Mouse (Mus musculus) kidney, postnatal 0 days (tissue): ENCODE data around the gene Lrg1. TPM values are rescaled to one million over a fixed set of nuclear protein-coding genes. Genes with fewer than 3 reads are reported as not detected.

Source experiments
- ATAC-seq: fragments of 200-750 bp; cut with Nextera tagmentation; replicated peaks from 2 replicates; pipeline ENCODE4 v1.8.0; 2017; ENCODE audit warnings: low read depth, moderate number of reproducible peaks, moderate TSS enrichment, moderate library complexity; ENCODE audit not compliant: low FRiP score
- DNase-seq: peaks from one replicate; pipeline ENCODE4 v3.0.0-alpha.2; 2016; ENCODE audit warnings: low spot score
- H3K27ac ChIP-seq: fragments of 300-500 bp; sonication (generic); 2 replicates; pipeline ENCODE4 v1.5.1; 2014; ENCODE audit warnings: mild to moderate bottlenecking
- H3K27me3 ChIP-seq: fragments of 300-500 bp; sonication (generic); 2 replicates; pipeline ENCODE4 v1.6.1; 2014; ENCODE audit warnings: low read length, mixed read lengths; ENCODE audit not compliant: insufficient read depth
- H3K36me3 ChIP-seq: fragments of 300-500 bp; sonication (generic); 2 replicates; pipeline ENCODE4 v1.6.1; 2014; ENCODE audit warnings: low read length, mixed read lengths; ENCODE audit not compliant: insufficient read depth
- H3K4me1 ChIP-seq: fragments of 300-500 bp; sonication (generic); replicated peaks from 2 replicates; pipeline ENCODE4 v1.6.1; 2014; ENCODE audit warnings: antibody characterized with exemption, low read length, mixed read lengths; ENCODE audit not compliant: insufficient read depth
- H3K4me2 ChIP-seq: fragments of 300-500 bp; sonication (generic); 2 replicates; pipeline ENCODE4 v1.6.1; 2014; ENCODE audit warnings: mild to moderate bottlenecking, low read length, moderate library complexity, mixed read lengths
- H3K4me3 ChIP-seq: fragments of 300-500 bp; sonication (generic); replicated peaks from 2 replicates; pipeline ENCODE4 v1.5.1; 2014; ENCODE audit warnings: low read depth, low read length
- H3K9ac ChIP-seq: fragments of 300-500 bp; sonication (generic); 2 replicates; pipeline ENCODE4 v1.6.1; 2014; ENCODE audit warnings: low read depth, low read length
- H3K9me3 ChIP-seq: fragments of 300-500 bp; sonication (generic); replicated peaks from 2 replicates; pipeline ENCODE4 v1.6.1; 2016; ENCODE audit warnings: low read length, inconsistent platforms, mixed read lengths
- CTCF ChIP-seq: IDR thresholded peaks from 2 replicates; pipeline ENCODE4 v1.5.1; 2016; ENCODE audit warnings: antibody characterized with exemption, low read depth, mild to moderate bottlenecking, moderate library complexity
- WGBS: fragments of 180-500 bp; shearing (Covaris S2); extraction: QIAGEN DNeasy Blood & Tissue Kit; methylation state at CpG from one replicate; pipeline ENCODE4 v1.1.7; 2014; 5-methylcytosine and 5-hydroxymethylcytosine counted together
- polyA plus RNA-seq: library from polyadenylated mRNA; unstranded; fragments of >200 nt; fragmentation: Nextera tagmentation; extraction: Ambion mirVana; gene quantifications from 2 replicates; pipeline ENCODE4 v1.2.1, GENCODE M21; 2015

Gene Lrg1
- polyA plus RNA-seq, 1 experiment from 2014 or later, result 1.9 TPM

DNA sequence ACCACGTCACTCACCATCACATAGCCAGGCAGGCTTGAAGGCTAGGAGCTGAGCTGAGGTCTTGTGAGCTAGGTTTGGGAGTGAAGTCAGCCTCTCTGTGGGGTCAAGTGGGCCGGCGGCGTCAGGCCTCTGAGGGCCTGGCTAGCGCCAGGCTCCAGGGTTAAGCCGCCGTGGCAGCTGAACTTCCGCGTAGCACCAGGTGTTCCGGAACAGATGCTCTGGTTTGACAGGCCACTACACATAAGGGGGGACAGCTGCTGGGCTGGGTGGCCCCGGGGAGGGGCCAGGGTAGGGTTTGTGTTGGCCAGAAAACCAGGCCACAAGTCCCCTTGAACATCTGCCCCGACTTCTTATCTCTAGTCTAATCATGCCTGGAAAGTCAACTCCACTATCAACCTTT lies 25.6 kb upstream of the Lrg1 start:
- Histone ChIP-seq H3K9ac (no peak overlapping the region), H3K4me1 (no peaks in the 10 kb centered on the region), H3K27ac (no peak overlapping the region), H3K27me3 (peaks cover 28% of the 10 kb centered on the region), H3K4me2 (no peak overlapping the region), H3K4me3 (no peak overlapping the region), H3K9me3 (no peaks in the 10 kb centered on the region), H3K36me3 (no peaks in the 10 kb centered on the region)
- no peak for ATAC-seq
- 45% methylated on average over 12 of the region's 12 CpGs for WGBS
- no peak for TF ChIP-seq CTCF
- no peak for DNase-seq

DNA sequence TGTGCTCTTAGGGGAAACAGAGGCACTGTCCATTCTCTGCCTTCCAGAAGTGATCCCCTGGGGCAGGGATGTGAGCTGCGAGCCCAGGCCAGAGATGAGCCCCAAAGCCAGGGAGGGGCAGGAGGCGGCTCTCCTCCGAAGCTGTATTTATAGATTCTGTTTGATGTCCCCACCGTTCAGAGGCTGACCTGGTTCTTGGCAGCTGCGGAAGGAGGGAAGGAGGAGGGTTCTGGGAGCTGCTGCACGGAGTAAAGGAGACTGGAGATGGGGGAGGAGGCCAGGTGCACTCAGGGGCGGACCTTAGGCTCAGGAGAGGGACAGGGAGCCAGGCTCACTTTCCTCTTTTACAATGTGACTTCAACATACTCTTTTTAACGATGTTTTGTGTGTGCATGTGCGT lies 24.3 kb upstream of the Lrg1 start:
- ATAC-seq (no peak), DNase-seq (no peak)
- no peaks in the 10 kb centered on the region for H3K36me3 ChIP-seq
- WGBS, result 19% methylated on average over 9 of the region's 9 CpGs
- H3K27ac ChIP-seq, result no peak overlapping the region
- H3K27me3 ChIP-seq, result peaks cover 33% of the 10 kb centered on the region
- H3K4me3 ChIP-seq, result no peak overlapping the region
- TF ChIP-seq CTCF, result no peak
- no peaks in the 10 kb centered on the region for H3K9me3 ChIP-seq
- H3K9ac ChIP-seq, result no peak overlapping the region
- H3K4me2 ChIP-seq, result no peak overlapping the region
- H3K4me1 ChIP-seq, result peaks cover 8% of the 10 kb centered on the region

DNA sequence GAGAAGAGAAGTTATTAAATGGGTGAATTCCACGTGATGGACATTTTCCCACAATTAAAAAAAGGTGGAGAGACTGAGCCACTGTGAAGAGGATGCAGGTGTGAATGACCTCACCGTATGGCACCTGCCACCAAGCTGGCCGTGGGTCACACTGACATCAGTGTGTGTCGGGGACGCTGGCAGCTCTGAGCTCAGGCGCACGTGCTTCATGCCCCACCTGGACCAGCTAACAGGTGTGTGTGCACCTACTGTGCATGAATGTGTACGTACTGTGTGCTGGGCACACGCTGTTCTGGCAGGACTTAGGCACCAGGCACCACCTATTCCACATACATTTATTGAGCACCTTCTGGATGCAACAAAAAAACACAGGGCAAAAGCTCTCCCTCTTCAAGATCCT lies 22.7 kb upstream of the Lrg1 start:
- no peak for DNase-seq
- H3K4me2 ChIP-seq, result no peak overlapping the region
- no peaks in the 10 kb centered on the region for H3K9me3 ChIP-seq
- H3K27me3 ChIP-seq, result peaks cover 31% of the 10 kb centered on the region
- no peaks in the 10 kb centered on the region for H3K36me3 ChIP-seq
- ATAC-seq, result no peak
- no peak overlapping the region for H3K4me3 ChIP-seq
- no peak overlapping the region for H3K9ac ChIP-seq
- 78% methylated on average over 9 of the region's 9 CpGs for WGBS
- no peak for TF ChIP-seq CTCF
- peaks cover 14% of the 10 kb centered on the region for H3K4me1 ChIP-seq
- no peak overlapping the region for H3K27ac ChIP-seq

DNA sequence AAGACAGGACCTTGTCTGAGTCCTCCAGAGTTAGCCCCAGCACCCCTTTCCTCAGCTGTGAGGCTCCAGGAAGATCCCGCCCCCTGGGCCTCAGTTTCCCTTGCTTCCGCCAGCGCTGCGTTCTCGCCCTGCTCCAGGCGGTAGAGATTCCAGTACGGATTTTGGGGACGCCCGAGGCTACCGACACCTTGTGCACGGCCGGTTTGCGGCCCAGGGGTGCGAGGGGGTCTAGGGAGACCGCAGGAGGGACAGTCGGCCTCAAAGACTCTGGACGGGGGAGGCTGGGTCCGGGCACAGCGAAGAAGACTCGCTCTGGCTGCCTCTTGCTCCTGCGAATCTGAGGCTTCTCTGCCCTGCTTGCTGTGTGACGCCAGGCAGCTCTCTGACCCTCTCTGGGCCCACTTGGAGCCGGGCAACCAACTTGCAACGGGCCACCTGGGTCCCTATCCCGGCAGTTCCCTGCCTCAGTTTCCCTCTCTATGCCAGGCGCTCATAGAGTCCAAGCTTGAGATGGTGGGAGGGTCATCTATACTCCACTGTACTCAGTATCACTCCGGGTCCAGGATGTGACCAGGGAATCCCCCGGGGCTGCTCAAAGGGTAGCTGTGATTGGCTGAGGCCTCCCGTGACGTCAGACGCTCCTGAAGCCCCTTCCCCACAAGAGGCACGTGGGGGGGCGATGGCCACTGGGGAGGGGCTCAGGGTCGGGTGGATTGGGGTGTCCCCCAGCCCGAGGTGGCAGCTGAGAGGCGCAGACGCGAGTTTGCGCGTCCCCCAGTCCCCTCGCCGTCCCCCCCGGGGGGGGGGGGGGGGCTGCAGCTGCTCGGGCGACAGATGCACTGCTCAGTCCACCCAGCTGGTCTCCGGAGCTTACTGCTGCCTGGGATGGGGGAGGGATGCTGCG lies 20.2 kb upstream of the Lrg1 start:
- ATAC-seq, result 0 out of 2 replicates have a peak, but pooled peaks have one; percentile 2
- H3K9ac ChIP-seq, result 0 out of 2 replicates have a peak overlapping the region, but pooled peaks have one; percentile 23

DNA sequence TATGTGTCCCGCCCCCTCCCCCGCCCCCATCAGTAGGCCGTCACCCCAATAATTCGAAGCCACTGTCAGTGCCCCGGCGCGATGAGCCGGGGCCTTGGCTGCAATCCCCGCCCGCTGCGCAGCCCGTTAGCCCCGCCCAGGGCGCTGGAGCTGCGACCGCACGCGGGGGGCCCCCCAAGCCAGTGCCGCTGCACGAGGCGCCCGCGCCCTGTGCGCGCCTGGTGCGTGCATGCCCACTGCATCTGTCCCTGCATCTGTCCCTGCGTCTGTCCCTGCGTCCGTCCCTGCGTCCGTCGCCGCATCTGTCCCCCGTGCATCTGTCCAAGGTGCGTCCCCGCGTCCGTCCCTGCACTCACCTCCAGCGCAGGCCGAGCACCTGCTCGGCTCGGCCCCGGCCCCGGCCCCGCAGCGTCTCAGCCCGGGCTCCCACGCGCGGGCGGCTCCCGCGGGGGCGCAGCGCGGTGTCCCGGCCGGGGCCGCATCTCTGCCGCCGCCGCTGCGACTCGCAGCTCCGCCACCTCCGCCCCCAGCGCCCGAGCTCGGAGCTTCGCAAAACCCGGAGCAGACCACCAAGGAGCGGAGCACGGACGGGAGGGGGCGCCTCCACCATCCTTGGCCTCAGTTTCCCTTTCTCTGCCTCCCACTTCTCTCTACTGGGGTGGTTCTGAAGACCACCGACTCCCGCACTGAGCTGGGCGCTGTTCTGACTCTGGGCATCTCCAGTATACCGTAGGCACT lies 18.2 kb upstream of the Lrg1 start, which contains the start of gene Sema6b:
Sema6b (minus strand) TSS at position 486 of the 738 bp plus-strand sequence.
- Histone ChIP-seq H3K4me1 (peaks cover 24% of the 10 kb centered on the region), H3K36me3 (no peaks in the 10 kb centered on the region), H3K9ac (peak within 1 kb of the TSS; percentile 47), H3K4me3 (peak within 1 kb of the TSS; percentile 54), H3K27me3 (peaks cover 19% of the 10 kb centered on the region), H3K27ac (no peak within 1 kb of the TSS), H3K4me2 (peak within 1 kb of the TSS; percentile 98), H3K9me3 (no peaks in the 10 kb centered on the region)
- DNase-seq, result peak; percentile 44
- no peak for ATAC-seq
- TF ChIP-seq CTCF, result peak; percentile 14; the same call in 1 of the 2 replicates
- 3% methylated on average over 72 of the region's 79 CpGs for WGBS

More for the DNA sequence above, 20.2 kb upstream of the Lrg1 start:
- H3K9me3 ChIP-seq, result no peaks in the 10 kb centered on the region
- H3K4me3 ChIP-seq, result peak overlapping the region; percentile 24; the same call in 1 of the 2 replicates
- TF ChIP-seq CTCF, result no peak
- H3K27me3 ChIP-seq, result peaks cover 21% of the 10 kb centered on the region
- H3K4me1 ChIP-seq, result peaks cover 24% of the 10 kb centered on the region
- H3K36me3 ChIP-seq, result no peaks in the 10 kb centered on the region
- under 1% methylated on average over 47 of the region's 47 CpGs for WGBS
- peak overlapping the region; percentile 61 for H3K4me2 ChIP-seq
- no peak for DNase-seq
- H3K27ac ChIP-seq, result no peak overlapping the region

DNA sequence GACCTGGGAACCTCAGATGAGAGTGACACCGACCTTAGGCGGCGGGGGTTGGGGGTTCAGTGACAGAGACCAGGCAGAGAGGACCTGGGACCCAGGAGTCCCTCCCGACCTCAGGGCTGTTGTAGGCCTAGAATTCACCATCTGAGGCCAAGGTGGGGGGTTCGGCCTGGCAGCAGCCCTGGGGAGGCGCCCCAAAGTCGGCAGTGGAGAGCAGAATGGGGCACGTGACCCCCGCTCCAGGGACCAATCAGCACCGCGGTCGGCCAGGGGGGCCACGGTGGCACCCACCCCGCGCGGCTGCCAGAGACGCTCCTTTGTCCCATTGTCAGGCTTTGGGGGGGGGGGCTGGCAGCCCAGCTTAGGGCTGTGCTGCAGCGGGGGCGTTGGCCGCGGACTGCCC lies 17.6 kb upstream of the Lrg1 start:
- peak overlapping the region; percentile 98 for H3K4me2 ChIP-seq
- WGBS, result 15% methylated on average over 18 of the region's 21 CpGs
- H3K27me3 ChIP-seq, result peaks cover 16% of the 10 kb centered on the region
- H3K27ac ChIP-seq, result no peak overlapping the region
- H3K4me1 ChIP-seq, result peaks cover 26% of the 10 kb centered on the region
- DNase-seq (no peak), ATAC-seq (no peak)
- no peaks in the 10 kb centered on the region for H3K9me3 ChIP-seq
- no peak overlapping the region for H3K9ac ChIP-seq
- H3K4me3 ChIP-seq, result peak overlapping the region; percentile 54
- H3K36me3 ChIP-seq, result no peaks in the 10 kb centered on the region
- TF ChIP-seq CTCF, result no peak
